Mouse (Mus musculus) myocyte (in vitro differentiated cells): Measurements from ENCODE around the gene Slc39a5. TPM values are rescaled to one million over a fixed set of nuclear protein-coding genes. Genes with fewer than 3 reads are reported as not detected.

Experiments used
- H3K27me3 ChIP-seq: one replicate; pipeline ENCODE4 v1.6.1; 2011; ENCODE audit not compliant: control insufficient read depth, insufficient read depth, insufficient read length
- H3K36me3 ChIP-seq: one replicate; pipeline ENCODE4 v1.6.1; 2011; ENCODE audit not compliant: control insufficient read depth, insufficient read depth
- H3K4me2 ChIP-seq: one replicate; pipeline ENCODE4 v1.6.1; 2011; ENCODE audit warnings: low read depth, control low read depth
- H3K4me3 ChIP-seq: one replicate; pipeline ENCODE4 v1.5.1; 2011; ENCODE audit warnings: mild to moderate bottlenecking, control low read depth, moderate library complexity
- H3K79me2 ChIP-seq: one replicate; pipeline ENCODE4 v1.6.1; 2011; ENCODE audit not compliant: control insufficient read depth, insufficient read depth
- H3ac ChIP-seq: one replicate; pipeline ENCODE4 v1.6.1; 2011; ENCODE audit not compliant: control insufficient read depth, insufficient read length
- CEBPB ChIP-seq: IDR thresholded peaks from 2 replicates; pipeline ENCODE4 v1.6.1; 2011; ENCODE audit warnings: mild to moderate bottlenecking, moderate library complexity; ENCODE audit not compliant: poor library complexity, insufficient read depth, severe bottlenecking
- E2F4 ChIP-seq: IDR thresholded peaks from one replicate; pipeline ENCODE4 v1.6.1; 2011; ENCODE audit warnings: mild to moderate bottlenecking, control low read depth, moderate library complexity; ENCODE audit not compliant: insufficient read depth
- MAX ChIP-seq: IDR thresholded peaks from one replicate; pipeline ENCODE4 v1.6.1; 2011; ENCODE audit warnings: low read depth, mild to moderate bottlenecking, control low read depth
- MYOD1 ChIP-seq, 3 experiments: IDR thresholded peaks; one replicate each; pipeline ENCODE4 v1.6.1; 2011; ENCODE audit warnings: control low read depth in 2 of 3, low read depth in 2 of 3, mild to moderate bottlenecking in 2 of 3, moderate library complexity in 1 of 3; ENCODE audit not compliant: insufficient read length in 2 of 3, control insufficient read depth in 1 of 3
- MYOG ChIP-seq, 3 experiments: IDR thresholded peaks; one replicate each; pipeline ENCODE4 v1.6.1; 2011; ENCODE audit warnings: control low read depth in 2 of 3, low read depth in 2 of 3, mild to moderate bottlenecking in 2 of 3; ENCODE audit not compliant: insufficient read length in 2 of 3, control insufficient read depth in 1 of 3, insufficient read depth in 1 of 3
- POLR2A ChIP-seq: IDR thresholded peaks from one replicate; pipeline ENCODE4 v1.6.1; 2011; ENCODE audit warnings: low read depth, mild to moderate bottlenecking, control low read depth, moderate library complexity; ENCODE audit not compliant: insufficient read length
- POLR2AphosphoS2 ChIP-seq: IDR thresholded peaks from one replicate; pipeline ENCODE4 v1.6.1; 2011; ENCODE audit warnings: low read depth, control low read depth; ENCODE audit not compliant: insufficient read length
- REST ChIP-seq: IDR thresholded peaks from one replicate; pipeline ENCODE4 v1.6.1; 2011; ENCODE audit warnings: mild to moderate bottlenecking, control low read depth, moderate library complexity; ENCODE audit not compliant: insufficient read depth, insufficient read length
- SRF ChIP-seq: IDR thresholded peaks from one replicate; pipeline ENCODE4 v1.6.1; 2011; ENCODE audit warnings: low read depth; ENCODE audit not compliant: control insufficient read depth, insufficient read length
- TCF12 ChIP-seq: IDR thresholded peaks from one replicate; pipeline ENCODE4 v1.6.1; 2011; ENCODE audit warnings: mild to moderate bottlenecking, control low read depth; ENCODE audit not compliant: poor library complexity, insufficient read depth, severe bottlenecking
- TCF3 ChIP-seq: IDR thresholded peaks from one replicate; pipeline ENCODE4 v1.6.1; 2011; ENCODE audit warnings: low read depth, control low read depth; ENCODE audit not compliant: insufficient read length
- USF1 ChIP-seq: IDR thresholded peaks from one replicate; pipeline ENCODE4 v1.6.1; 2011; ENCODE audit warnings: low read depth, mild to moderate bottlenecking, control low read depth, moderate library complexity
- polyA plus RNA-seq: library from polyadenylated mRNA; unstranded; fragments of >200 nt; fragmentation: generic; extraction: Trizol; gene quantifications from one replicate; pipeline ENCODE4 v1.2.1, GENCODE M21; 2012; ENCODE audit warnings: missing spikeins

Gene Slc39a5
- polyA plus RNA-seq: not detected

DNA sequence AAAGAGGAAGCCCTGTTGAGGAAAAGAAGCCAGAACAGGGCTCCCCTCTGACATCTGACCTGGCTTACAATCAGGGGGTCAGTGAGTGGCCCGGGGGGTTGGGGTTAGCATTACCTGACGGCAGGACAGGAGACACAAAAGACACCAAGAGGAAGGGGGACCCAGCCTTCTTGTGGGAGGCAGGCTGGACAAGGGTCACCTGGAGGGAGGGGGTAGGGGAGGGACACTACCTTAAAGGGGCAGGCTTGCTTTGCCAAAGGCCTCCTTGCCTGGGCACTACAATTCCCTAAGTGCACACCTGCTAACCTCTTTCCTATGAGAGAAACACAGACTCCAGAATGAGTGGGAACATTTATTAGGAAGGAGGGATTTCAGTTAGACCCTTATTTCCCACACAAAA, at the start of gene Slc39a5:
Gene Slc39a5, minus strand, starts transcription at position 174 of the 400 bp plus-strand sequence.
- Histone ChIP-seq H3K36me3 (no peaks in the 10 kb centered on the region), H3K79me2 (no peaks in the 10 kb centered on the region), H3K4me3 (no peak within 1 kb of the TSS), H3K27me3 (no peaks in the 10 kb centered on the region), H3K4me2 (no peak within 1 kb of the TSS), H3ac (no peak within 1 kb of the TSS)
- TF ChIP-seq SRF (no peak), POLR2A (no peak), MAX (no peak), USF1 (no peak), E2F4 (no peak), REST (no peak), CEBPB (no peak), MYOG (IDR thresholded peaks at IDR 0.05; ENCODE audit: control insufficient read depth in 1 of 3, insufficient read depth in 1 of 3, insufficient read length in 2 of 3, low read depth in 2 of 3) (no peak), MYOD1 (IDR thresholded peaks at IDR 0.05; ENCODE audit: control insufficient read depth in 1 of 3, insufficient read length in 2 of 3, low read depth in 2 of 3) (no peak), TCF12 (no peak)

DNA sequence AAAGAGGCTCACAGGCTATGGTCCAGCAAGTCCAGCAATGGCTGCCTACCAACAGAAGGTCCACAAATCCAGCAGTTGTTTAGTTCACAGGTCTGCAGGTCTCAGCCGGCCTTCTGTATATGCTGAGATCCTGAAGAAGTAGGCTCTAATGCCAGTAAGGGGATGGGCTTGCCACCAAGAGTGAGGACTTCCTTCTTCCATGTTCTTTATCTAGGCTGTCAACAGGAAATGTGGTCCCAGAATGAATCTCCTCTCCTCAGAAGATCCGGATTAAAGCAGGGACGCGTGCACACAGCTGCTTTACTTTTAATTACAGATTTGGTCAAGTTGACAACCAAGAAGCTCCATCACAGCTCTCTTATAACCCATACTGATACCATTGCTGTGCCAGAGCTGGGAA, 44.4 kb upstream of the Slc39a5 start:
- Histone ChIP-seq H3K4me3 (no peak overlapping the region), H3K27me3 (no peaks in the 10 kb centered on the region), H3ac (no peak overlapping the region), H3K79me2 (no peaks in the 10 kb centered on the region), H3K36me3 (peaks cover 13% of the 10 kb centered on the region), H3K4me2 (no peak overlapping the region)
- TF ChIP-seq USF1: no peak
- TF ChIP-seq SRF: no peak
- no peak for TF ChIP-seq MYOD1 (IDR thresholded peaks at IDR 0.05; ENCODE audit: control insufficient read depth in 1 of 3, insufficient read length in 2 of 3, low read depth in 2 of 3)
- TF ChIP-seq POLR2AphosphoS2: no peak
- no peak for TF ChIP-seq MAX
- no peak for TF ChIP-seq REST
- no peak for TF ChIP-seq POLR2A
- no peak for TF ChIP-seq CEBPB
- TF ChIP-seq TCF12: no peak
- TF ChIP-seq E2F4: no peak
- no peak for TF ChIP-seq MYOG (IDR thresholded peaks at IDR 0.05; ENCODE audit: control insufficient read depth in 1 of 3, insufficient read depth in 1 of 3, insufficient read length in 2 of 3, low read depth in 2 of 3)
- TF ChIP-seq TCF3: no peak

GRCm38 (mm10) chr10:128444354-128444753, 43.3 kb upstream of the Slc39a5 start:
- Histone ChIP-seq H3K27me3 (no peaks in the 10 kb centered on the region), H3K79me2 (no peaks in the 10 kb centered on the region), H3K4me3 (no peak overlapping the region), H3ac (no peak overlapping the region), H3K4me2 (no peak overlapping the region), H3K36me3 (peaks cover 18% of the 10 kb centered on the region)
- TF ChIP-seq MYOG (IDR thresholded peaks at IDR 0.05; ENCODE audit: control insufficient read depth in 1 of 3, insufficient read depth in 1 of 3, insufficient read length in 2 of 3, low read depth in 2 of 3) (no peak), TCF3 (no peak), USF1 (no peak), SRF (no peak), CEBPB (no peak), MAX (no peak), REST (no peak)

- TF ChIP-seq SRF: no peak
- TF ChIP-seq USF1: no peak
- no peak for TF ChIP-seq TCF3
- no peak for TF ChIP-seq MYOG (IDR thresholded peaks at IDR 0.05; ENCODE audit: control insufficient read depth in 1 of 3, insufficient read depth in 1 of 3, insufficient read length in 2 of 3, low read depth in 2 of 3)
- TF ChIP-seq CEBPB: no peak
- no peak for TF ChIP-seq REST
- TF ChIP-seq MAX: no peak
- no peak for TF ChIP-seq POLR2A
- Histone ChIP-seq H3K27me3 (no peaks in the 10 kb centered on the region), H3ac (no peak overlapping the region), H3K4me2 (no peak overlapping the region), H3K4me3 (no peak overlapping the region), H3K79me2 (no peaks in the 10 kb centered on the region), H3K36me3 (peaks cover 23% of the 10 kb centered on the region)
These were observed 41.7 kb upstream of the Slc39a5 start for GRCm38 (mm10) chr10:128442718-128443117.
